Mouse (Mus musculus) activated CD4-positive, CD25-positive, alpha-beta regulatory T cell, adult 4 months (primary cell): Measurements from ENCODE around the gene Smox. TPM values are rescaled to one million over a fixed set of nuclear protein-coding genes. Genes with fewer than 3 reads are reported as not detected.

Experiments used
- ATAC-seq: one replicate; pipeline ENCODE4 v1.8.0; 2017
- polyA plus RNA-seq, 2 experiments: library from polyadenylated mRNA; unstranded; fragments of 100-300 nt; shearing (Covaris generic); gene quantifications; one replicate each; pipeline ENCODE4 v1.2.1; 2017

The Smox gene
- polyA plus RNA-seq, 2 experiments from 2014 or later, result 8.1 to 13.2 TPM

DNA sequence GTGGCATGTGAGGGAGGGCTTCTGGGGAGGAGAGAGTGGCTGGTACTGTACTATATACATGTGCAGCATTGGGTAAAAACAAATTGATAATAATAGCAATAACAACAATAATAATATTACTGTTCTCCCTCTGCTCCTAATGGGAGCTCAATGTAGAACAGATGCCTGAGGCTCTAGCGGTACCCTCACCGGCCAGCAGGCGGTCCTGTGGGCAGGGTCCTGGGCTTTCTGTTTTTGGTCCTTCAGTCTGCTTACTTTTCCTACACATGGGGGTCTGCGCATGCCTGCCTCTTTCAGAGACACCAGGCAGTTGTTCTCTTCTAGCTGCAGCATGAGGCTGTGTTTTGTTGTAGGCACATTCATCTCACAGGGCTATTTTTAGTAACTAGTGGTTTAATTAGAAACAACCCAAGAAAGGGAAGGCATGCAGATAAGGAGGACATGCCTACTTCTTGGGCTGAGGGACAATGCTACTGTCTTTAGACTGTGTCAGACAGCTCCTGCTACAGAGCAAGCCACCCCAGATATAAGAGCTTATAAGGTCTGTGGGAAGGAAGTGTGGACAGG is 22.8 kb downstream of the Smox start:
- no peak for ATAC-seq

DNA sequence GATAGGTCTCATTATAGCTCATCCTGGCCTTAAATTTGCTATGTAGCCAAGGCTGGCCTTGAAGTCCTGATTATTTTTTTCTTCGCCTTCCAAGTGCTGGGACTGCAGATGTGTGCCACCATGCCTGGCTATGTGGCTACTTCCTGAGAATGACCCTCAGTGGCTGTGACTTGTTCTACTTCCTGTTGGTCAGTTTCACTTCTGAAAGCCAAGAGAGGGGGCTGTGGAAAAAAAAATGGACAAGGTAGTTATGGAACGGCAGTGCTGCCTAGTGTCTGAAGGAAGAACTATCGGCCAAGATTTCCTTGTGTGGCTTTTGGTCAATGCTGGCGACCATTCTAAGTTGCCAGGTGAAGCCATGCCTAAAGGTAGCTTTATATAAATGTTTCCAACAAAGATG is 26.3 kb downstream of the Smox start:
- no peak for ATAC-seq

DNA sequence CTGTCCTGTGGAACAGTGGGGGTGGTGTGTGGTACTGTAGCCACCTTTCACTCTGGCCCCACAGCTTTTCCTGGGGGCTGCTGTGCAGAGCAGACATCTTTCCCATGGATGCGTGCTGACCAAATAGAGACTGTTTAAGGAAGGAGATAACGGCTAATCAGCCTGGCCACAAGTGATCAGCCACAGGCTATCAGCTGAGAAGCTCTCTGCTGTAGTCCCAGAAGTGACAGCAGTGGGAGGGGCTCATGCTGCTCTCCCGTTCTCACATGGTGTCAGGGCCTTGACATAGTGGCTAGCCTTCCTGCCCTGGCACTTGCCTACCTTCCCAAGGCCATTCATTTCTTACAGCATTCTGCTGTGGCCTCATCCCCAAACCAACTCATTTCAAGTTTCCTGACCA is 27.5 kb downstream of the Smox start:
- ATAC-seq, result no peak

DNA sequence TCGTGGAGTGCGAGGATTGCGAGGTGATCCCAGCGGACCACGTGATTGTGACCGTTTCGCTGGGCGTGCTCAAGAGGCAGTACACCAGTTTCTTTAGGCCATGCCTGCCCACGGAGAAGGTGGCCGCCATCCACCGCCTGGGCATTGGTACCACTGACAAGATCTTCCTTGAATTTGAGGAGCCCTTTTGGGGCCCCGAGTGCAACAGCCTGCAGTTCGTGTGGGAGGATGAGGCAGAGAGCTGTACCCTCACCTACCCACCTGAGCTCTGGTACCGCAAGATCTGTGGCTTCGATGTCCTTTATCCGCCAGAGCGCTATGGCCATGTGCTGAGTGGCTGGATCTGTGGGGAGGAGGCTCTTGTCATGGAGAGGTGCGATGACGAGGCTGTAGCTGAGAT is 29.4 kb downstream of the Smox start:
- no peak for ATAC-seq

DNA sequence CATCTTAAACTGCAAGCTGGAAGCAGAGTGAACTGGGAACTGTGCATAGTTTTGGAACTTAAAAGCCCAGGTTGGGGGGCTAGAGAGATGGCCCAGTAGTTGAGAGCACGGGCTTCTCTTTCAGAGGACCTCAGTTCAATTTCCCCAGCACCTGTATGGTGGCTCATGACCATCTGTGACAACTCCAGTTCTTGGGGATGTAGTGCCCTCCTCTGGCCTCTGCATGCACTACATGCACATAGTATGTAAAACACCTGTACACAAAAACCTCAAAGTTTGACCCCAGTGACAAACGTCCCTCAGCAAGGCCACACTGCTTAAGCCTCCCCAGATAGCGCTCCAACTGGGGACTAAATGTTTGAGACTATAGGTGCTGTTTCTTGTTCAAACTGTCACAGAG is 35.8 kb downstream of the Smox start:
- peak; percentile 55 for ATAC-seq

DNA sequence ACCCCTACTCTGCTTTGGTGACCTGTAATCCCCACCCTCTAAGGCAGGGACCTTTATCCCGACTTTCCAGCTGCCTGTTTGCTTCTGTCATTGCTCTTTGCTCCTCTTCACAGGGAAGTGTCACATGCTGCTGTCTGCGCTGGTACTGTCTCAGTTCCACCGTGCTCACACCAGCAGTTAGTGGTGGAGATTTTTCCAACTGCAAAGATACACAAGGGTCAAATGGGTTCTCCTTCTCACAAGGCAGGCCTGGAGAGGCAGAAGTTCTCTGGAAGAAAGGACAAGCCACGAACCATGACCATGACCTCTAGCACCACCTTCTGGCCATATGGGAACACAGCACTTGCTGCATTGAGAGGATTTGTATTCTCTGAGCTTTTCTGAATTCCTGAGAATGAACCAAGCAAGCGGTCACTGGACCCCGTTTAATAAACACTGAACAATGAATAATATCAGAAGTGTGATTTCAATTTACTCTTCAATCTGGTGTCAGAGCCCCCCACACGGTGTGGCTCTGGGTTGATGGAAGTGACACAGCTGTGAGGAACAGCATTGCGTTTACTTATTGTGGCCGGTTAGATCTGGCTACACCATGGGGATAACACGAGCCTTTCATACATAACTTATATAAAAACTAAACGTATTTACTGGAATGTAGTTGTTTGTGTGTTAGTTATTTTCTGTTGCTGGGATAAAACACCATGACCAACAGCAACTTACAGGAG is 38.8 kb downstream of the Smox start:
- peak; percentile 44 for ATAC-seq

DNA sequence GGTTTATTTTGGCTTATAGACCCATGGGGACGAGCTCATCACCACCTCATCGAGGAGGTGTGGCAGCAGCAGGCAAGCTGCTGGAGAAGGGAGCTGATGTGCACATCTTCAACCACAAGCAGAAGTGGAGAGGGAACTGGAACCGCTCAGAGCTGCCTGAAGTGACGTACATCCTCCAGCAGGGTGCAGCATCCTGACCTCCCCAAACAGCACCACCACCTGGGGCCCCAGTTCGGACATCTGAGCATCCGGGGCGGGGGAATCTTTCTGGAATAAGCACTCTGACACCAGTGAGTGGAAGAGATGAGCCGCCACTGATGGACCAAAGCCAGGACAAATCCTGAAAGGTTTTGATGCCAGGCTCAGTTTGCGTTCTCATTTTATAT is 39.3 kb downstream of the Smox start:
- peak; percentile 81 for ATAC-seq

DNA sequence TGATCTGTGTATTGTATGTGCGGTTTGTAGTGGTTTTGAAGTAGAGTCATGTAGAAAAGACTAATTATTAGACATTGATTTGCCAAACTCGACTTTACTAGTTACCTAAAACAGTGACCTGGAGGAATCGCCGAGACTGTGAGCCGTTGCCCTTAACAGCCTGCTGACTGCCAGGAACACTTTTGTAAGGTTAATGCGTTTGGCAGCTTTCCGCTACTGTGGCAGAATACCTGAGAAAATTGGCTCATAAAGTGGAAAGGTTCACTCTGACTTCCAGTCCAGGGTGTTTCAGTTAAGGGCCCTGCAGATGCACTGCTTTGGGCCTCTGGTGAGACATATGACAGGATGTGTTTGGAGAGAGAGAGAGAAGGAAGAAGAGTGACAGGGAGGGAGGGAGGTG is 40.0 kb downstream of the Smox start:
- no peak for ATAC-seq

DNA sequence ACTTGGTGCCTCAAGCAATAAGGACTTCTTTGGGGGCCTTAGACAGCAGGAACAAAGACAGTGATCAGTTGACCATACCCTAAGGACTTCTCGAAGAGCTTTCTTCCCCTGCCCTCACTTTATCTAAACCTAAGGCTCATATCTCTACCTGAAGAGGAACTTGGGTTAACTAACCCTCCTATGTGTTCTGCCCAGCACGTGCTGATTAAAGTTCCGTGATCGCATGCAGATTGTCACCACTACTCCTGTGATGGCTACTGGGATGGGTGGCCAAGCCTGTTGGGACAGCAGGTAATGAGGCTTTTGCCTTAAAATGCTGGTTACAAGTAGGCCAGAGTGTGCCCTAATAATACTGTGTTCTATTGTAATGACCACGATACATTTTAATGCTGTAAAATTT is 43.9 kb downstream of the Smox start:
- ATAC-seq, result no peak

DNA sequence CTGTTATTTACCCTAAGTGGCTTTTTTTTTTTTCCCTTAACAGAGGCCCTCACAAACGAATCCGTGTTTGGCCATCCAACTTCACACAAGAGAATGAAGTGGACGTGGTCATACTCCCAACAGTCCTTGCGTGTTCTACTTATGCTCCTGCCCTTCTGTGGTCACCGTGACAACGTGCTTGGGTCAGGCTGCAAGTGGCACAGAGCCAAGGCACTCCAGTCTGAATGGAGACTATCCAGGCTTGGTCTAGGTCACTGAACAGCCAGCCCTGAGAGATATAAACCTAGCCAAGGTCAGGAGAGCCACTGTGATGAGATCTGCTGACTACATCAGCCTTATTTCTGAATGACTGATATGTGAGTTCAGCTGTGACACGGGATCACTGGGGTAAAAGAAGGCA is 47.0 kb downstream of the Smox start:
- ATAC-seq, result no peak

DNA sequence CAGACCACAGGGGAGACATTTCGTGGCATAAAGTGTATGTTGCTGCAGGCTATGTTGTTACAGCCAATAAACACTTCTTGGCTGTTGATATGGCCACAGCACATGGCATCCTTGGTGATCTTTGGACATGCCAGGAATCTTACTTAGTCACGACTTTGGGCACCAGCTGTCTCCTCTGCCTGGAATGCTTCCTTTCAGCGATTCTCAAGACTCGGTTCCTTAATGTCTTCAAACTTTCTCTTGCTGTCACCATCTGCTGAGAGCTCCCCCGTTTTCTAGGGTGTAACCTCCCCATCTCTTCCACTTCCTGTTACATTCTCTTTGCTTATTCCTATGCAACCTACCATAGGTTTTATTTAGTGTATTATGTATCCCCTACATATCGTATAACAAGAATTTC is 48.5 kb downstream of the Smox start:
- no peak for ATAC-seq

DNA sequence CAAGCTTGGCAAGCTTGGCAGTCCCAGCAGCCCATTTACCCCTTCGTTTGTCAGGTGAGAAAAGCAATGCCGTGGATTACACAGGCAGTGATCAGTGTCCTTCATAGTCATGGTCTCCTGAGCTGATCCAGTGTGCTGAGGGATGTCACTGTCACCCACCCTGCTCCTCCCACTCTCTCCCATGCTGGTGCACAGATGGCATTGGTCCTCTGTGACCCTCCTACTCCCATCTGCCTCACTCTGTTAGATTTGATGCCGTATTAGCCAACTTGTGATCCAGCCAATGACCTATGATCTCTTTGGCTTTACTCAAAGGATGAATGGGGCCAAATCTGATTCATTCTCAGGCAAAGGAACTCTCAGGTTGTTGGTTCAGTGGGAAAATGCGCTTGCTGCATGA is 50.4 kb downstream of the Smox start:
- ATAC-seq, result no peak

DNA sequence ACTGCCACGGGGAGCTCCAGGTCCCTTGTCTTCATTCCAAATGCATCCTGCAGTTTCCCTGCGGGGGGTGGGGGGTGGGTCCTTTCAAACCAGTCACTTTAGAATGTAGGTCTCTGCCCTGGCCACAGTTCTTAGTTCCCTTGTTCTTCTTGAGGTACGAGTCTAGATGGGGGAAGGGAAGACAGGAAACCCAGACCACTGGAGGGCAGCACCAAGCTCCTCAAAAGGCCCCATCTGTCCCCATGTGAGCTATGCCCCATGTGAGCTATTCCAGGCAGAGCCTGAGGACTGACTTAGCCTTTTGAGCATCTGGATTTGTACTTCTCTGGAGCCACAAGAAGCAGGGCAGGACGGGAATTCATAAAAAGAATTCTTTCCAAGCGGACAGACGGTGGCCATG is 51.2 kb downstream of the Smox start:
- no peak for ATAC-seq

DNA sequence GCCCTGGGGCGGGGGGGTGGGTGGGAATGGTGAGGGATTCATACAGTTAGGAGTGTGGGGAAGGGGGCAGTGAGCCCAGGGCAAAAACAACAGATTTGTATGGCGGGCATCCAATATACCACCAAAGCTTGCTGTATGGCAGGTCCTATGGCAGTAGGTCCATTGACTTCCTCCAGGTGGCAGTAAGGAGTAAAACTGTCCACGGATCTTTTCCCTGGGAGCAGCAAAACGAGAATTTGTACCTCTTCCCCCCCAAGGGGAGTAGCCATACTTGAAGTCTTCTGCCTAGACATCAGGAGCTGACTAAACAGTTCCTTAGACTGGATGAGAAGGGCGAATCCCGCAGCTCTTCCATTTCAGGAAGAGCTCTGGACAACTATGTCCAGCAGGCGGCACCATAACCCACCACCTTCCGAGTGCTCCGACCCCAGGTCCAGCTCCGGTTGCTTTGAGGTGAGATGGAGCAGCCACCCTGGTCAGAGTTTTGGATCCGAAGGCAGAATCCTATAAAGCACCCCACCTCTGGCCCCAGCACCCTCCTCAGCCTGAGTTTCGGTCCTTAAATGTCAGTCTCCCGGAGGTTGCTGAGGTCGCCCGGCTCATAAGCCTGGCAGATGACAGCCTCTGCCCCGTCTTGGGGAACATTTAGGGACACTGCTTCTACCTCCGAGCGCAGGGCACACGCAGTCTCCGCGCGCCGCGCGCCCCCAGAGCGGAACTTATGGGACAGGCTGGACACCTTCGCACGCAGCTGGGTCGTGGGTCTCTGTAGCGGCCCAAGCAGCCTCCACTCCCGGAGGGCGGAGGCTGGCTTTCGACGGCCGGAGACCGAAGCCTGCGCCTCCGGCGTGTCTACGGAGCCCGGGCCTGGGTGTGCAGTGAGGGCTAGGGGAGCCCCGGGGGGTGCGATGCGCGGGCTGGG is 54.4 kb downstream of the Smox start:
- peak; percentile 64 for ATAC-seq

DNA sequence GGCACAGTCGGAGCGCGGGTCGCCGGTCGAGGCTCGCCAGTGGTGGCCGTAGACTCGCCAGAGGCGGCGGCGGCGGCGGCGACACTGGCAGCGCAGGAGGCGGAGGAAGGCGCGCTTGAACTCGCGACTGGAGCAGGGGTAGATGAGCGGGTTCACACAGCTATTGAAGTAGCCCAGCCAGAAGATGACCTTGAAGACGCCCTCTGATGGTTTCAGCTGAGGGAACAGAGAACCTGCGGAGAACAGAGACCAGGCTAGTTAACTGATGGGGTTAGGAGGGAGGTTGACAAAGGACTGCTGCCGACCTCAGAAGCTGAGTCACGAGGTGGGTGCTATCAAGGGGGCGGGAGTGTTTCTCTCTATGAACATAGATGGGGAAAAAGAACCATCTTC is 55.0 kb downstream of the Smox start:
- ATAC-seq, result no peak

DNA sequence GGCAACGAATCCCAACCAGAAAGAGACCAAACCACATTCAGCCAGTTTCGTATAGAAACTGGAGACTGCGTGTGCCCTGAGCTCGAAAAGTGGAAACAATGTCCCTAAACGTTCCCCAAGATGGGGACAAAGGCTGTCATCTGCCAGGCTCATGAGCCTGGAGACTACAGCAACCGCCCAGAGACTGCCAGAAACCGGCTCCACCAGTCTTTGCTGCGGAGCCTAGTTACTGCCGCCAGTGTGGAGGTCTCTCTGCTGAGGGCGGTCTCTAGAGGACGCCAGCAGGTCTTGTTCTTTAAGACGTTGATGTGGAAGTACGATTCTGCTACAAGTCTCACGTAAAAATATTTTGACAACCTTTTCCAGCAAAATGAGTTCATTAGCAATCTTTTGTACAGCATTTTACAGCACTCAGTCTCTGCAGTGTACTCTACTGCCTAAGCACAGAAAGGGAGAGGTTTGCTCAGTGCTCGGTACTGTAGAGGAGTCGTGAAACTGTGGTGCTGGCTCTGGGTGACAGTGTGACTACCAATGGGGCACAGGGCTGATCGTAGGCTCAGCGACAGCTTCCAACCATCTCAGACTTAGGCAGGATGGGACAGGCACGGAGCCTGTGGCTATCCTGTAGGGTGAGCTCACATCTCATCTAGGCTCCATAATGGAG is 55.6 kb downstream of the Smox start:
- ATAC-seq, result no peak

DNA sequence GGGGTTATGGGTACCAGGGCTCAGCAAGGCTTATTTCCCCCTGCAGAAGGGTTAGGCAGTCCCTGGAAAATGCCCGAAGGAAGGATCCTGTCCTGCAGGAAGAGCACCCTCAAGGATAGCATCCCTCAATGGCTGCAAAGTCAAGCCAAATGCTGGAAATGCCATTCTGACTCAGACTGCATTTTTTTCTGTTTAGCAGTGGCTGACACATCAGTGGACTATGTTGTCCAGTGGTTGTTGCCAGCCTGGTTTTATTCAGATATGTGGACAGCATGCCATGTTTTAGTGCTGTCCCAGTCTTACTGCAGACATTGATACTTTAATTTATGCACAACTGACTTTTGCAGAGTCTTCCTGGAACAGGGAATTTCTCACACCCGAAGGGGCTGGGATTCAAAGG is 57.0 kb downstream of the Smox start:
- ATAC-seq, result no peak

DNA sequence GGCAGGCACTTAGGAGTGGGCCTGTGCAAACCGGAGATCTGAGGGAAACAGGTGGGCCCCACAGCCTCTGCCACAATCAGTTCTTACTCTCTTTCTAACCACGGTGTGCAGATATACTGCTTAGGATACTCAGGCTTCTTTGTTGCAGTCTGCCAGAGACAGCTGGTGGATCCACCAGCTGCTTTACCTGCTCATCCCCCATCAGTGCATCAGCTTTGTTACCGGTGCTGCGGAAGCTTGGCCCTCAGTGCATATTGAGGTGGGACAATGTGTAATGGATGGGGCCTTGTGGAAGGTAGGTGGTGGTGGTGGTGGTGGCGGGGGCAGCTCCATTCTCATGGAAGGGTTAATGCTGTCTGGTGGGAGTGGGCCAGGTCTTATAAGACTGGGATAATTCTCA is 57.8 kb downstream of the Smox start:
- ATAC-seq, result no peak

DNA sequence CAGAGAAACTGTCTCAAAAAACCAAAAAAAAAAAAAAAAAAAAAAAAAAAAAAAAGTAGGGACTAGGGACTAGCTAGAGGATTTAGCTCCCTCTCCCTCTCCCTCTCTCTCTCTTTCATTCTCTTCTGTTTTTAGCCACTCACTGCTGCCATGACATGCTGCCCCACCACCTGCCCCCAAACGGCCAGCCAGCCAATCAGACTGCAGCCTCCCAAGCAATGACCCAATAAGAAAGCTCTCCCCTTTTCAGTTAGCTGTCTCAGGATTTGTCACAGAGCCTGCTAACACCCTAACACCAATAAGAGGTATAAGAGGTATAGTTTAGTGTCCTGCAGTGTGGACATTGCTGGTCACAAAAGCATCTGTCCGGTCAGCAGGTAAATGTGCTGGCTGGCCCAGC is 59.2 kb downstream of the Smox start:
- no peak for ATAC-seq

DNA sequence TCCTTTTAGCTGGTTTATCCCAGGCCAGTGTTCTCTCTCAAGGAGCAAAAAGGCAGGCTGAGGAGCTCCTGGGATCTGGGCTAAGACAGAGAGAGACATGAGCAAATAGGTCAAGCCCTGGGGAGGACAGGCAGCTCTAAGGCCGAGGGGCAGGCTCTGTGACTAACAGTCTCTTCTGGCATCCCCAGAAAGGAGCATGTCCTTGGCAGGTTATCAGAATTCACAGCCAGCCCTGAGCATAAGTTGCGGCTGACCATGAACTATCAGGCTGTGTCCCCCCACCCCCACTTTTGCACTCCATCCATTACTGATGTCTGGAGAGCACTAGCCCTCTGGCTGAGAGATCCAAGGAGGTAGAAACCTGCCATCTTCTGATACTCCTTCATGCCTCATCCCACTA is 59.6 kb downstream of the Smox start:
- ATAC-seq, result no peak

DNA sequence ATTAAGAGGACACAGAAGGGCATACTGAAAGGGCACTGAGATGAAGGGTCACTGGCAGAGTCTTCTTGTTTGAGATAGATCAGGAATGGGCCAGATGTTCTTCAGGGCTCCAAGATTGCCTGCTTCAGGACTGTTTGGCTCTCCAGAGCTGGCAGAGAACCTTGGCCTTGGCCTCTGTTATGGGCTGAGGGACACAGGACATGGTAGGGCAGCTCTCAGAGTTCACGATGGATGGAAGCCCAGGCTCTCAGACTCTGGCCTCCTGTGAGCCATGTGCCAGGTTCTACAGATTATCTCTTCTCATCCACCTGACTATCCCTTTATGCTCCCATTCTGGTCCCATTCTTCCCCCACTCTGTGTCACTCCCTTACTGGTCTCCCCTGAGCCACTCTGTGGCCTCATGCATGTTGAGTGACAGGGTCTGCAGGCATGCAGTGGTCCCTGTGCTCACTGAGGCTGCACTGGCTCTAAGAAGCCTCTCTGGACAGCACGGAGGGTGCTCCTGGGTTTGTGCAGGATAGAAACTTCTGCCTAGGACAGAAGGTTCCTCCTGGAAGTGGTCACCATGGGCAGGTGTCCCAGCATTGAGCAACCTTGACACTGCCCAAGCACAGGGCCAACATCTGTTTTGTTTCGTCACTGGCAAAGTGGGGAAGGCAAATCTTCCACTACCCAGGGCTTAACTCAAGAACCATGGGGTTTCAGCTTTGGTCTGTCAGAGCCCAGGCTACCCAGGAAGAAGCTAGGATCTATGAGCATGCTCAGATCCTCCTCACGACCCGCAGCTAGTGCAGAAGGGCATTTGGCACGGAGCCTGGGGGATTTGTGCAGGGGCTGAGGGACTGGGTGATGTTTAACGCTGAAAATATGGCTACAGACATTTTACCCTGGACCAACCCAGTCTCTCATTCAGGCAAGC is 60.7 kb downstream of the Smox start:
- ATAC-seq, result no peak

DNA sequence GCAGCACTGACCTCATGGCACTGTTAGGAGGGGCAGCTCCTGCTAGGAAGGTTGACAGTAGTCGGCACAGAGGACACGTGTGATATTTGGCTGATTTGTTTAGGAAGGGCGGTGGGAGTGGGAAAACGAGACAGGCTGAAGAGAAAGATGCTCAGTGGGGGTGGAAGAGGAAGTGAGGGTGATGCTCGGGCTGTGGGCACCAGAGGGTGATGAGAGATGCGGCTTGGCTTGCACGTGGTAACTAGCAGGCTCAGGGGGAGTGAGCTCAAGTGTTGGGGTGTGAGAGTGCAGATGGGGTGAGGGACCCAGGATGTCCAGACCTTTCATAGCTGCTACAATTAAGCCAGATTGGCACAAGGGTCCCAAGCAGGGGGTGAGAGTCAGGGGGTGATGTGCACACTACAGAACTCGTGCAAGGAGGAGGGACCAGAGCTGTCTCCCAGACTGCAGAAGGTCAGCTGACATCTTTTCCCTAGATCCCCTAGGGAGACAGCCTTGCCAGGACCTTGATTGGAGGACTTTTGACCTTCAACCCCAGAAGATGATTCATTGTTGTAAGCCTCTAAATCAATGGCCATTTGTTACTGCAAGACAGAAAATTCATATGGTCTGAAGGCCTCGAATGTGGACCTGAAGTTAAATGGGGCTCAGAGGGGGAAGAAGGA is 61.6 kb downstream of the Smox start:
- no peak for ATAC-seq
